Mouse (Mus musculus) gastrocnemius, postnatal 14 days (tissue): ENCODE results near the gene S100b. TPM values are rescaled to one million over a fixed set of nuclear protein-coding genes. Genes with fewer than 3 reads are reported as not detected.

Experiments used
- DNase-seq: peaks from one replicate; pipeline ENCODE4 v3.0.0; 2021; ENCODE audit warnings: mixed read lengths
- intact Hi-C: fragments of 180-260 bp; cut with DNase I; formaldehyde crosslinking; loops from one replicate; pipeline ENCODE4 v1.15.1; 2025; ENCODE audit warnings: low total_unique reads
- microRNA-seq, 2 experiments: library from miRNA; unstranded; fragments of <30 nt; microRNA quantifications; one replicate each; pipeline ENCODE4 v1.2.0; 2021
- total RNA-seq, 2 experiments: library from RNA; stranded (reverse); gene quantifications; 2 replicates each; pipeline ENCODE4 v1.2.3; 2021

S100b gene
- total RNA-seq, 2 experiments from 2014 or later, result 2.4 to 7.4 TPM

DNA sequence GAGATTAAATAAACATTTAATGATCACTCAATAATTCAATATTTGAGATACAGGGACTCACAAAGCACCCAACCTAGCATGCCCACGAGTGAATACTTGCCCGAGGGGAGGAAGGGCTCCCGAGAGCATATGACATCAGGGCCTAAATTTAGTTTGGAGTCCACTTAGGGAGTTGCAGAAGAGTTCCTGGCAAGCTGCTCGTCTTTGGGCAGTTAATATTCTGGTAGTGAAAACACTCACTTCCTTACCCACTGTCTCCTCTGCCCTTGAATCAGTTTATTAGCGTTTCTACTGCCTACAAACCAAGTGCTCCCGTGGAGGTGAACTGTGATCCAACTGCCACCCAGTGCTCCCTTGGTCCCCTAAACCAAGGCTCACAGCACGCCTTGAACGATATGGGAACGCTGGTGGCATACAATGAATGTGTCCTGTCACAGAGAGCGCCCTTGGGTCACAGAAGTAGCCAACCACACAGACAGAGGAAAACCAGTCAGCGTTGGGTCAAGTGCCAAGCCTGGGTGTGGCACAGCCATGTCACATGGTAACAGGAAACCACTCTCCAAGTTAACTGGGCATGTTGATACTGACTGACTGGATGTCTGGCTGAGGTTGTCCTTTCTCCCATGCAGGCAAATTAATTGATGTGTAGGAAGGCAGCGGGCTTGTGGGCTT lies 4.2 kb downstream of the S100b start:
- intact Hi-C loops, result no loop called here
- peak; percentile 68 for DNase-seq

DNA sequence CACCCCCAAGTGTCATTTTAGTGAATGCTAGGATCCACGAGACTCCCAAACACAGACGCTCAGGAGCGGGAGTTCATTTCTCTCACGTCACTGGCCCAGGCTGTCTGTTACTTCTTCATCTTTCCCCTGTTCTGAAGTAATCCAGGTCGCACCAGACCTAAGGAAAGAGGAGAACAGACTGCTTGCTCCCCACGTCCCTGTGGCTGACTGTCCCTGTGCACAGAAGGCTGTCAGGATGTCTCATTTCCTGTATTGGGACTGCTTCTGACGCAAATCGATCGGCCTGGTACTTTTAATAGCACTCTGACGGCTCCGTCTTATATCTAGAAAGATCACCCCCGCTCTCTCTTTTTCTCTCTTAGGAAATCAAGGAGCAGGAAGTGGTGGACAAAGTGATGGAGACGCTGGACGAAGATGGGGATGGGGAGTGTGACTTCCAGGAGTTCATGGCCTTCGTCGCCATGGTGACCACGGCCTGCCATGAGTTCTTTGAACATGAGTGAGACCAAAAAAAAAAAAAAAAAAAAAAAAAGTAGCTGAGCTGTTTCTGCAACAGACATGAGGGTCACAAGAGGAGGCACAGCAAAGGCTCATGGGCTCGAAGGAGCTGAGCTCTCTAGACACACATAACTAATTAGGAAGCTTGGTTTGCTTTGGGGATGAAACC lies 6.0 kb downstream of the S100b start:
- no peak for DNase-seq
- intact Hi-C loops, result no loop called here

DNA sequence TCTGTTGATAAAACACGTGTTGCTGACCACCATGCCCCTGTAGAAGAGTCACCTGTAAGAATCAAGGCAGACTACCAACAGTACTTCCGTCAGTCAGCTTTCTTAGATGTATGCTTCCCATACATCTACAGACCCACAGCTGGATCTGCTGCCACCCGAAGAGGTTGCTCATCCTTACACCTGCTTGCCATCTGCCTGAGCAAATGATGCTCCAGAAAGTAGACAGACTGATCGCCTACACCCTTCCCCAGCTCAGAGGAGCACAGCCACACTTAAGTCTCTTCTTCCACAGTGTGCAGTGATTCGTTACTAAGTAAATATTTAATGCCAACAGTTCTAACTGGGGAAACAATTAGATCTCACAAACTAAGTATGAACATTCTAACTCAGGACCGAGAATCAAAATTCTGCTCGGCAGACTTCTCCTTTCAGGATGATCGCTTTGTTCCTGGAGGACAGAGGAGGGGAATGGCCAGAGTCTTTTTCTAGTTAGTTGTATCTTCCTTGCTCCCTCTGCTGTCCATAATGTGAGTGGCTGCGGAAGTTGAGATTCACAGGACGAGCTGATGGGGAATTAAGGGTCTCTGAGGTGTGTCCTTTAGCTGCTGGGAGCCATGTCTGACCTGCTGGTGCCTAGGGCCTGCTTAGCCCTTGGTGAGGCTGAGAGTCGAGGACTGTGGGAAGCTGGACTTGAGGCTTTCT lies 6.9 kb downstream of the S100b start:
- intact Hi-C loops, result no loop called here
- no peak for DNase-seq

DNA sequence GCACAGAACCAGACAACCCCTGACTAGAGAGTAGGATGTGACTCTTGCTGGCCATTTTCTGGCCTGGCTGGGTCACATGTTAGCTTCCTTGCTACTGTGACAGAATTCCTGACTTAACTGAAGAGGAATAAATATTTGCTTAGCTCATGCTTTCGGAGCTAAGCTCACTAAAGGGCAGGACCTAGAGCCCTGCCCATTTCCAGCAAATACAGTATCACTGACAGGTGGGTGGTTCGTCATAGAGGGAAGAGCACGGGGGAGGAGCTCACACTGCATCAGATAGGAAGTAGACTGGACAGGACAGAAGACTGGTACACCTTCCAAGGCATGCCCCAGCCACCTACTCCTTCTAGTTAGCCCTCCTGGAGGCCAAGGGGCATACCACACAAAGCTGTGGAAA lies 7.8 kb downstream of the S100b start:
- DNase-seq, result no peak
- intact Hi-C loops, result no loop called here

DNA sequence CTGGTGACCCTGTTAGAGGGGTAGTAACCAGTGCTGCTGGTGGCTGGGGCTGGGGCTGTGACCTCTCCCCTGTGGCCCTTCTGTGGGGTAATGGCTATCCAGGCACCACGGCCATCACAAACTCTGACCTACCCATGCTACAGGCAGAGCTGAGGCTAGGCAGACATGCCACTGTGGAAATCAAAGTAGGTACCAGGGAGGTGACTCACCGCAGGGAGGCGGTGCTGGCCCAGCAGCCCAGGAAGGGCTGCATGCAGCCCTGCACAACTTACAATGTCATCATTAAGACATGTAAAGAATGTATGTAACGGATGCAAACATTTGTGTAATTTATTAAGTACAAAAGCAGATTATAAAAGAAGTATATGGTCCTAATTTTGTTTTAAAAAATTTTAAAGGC lies 8.8 kb downstream of the S100b start:
- intact Hi-C loops, result no loop called here
- DNase-seq, result no peak

DNA sequence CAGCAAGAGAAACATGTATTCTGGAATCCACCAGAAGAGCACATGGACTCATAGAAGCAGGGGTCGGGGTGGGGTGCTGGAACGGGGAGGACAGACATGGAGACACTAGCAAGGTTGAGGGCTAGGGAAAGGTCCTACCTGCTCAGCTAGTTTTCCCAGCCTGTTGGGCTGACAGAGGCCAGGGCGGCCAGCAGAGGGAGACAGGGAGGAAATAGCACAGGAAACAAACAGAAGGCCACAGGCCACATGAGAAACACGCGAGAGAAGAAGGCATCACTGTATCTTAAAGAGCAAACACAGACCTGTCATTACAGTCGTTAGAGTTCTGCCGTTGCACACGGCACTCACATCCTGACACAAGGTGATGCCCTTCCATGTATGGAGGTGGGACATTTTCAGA lies 17.6 kb downstream of the S100b start:
- DNase-seq, result peak; percentile 25
- intact Hi-C loops, result no loop called here

DNA sequence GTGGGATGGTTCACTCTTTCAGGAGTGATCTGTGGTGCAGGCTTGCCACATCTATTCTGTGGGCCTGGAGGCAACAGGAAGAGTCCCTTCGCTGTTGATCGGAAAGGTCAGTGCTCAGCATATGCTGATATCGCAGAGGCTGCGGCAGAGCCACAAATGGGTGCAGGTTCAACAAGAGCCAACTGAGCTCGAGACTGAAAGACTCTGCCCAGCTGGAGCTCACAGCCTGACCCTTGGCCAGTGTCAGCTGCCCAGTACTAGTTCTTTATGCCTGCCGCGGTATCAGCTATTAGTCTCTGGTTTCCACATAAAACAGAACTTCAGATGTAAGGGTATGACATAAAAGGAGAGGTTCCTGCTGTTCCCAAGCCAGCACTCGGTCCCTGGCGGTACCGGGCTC lies 21.6 kb downstream of the S100b start:
- intact Hi-C loops, result no loop called here
- DNase-seq, result no peak

DNA sequence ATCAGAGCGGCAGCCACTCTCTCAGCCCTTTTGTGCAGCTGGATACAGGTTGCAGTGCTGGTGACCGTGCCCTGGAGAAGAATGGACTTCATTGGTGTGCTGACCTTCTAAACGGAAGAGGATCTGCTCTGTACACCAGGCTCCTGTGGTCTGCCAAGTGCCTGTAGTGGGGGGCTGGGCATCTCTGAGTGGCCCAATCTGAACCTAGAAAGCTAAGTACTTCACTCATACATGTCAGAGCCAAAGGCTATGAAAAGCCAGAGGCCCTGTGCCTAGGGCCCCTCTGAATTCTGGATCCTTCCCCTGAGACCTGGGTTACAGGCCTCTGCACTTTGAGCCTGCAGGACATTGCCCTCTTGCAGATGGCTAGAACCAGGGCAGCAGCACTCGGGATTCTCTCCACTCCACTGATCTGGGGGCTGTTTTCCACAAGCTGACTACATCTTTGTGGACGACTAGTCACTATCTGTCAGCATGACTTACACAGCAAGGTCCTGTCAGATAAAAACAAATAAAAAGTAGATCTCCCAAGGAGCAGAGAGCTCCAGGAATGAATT lies 25.0 kb downstream of the S100b start:
- intact Hi-C loops, result no loop called here

DNA sequence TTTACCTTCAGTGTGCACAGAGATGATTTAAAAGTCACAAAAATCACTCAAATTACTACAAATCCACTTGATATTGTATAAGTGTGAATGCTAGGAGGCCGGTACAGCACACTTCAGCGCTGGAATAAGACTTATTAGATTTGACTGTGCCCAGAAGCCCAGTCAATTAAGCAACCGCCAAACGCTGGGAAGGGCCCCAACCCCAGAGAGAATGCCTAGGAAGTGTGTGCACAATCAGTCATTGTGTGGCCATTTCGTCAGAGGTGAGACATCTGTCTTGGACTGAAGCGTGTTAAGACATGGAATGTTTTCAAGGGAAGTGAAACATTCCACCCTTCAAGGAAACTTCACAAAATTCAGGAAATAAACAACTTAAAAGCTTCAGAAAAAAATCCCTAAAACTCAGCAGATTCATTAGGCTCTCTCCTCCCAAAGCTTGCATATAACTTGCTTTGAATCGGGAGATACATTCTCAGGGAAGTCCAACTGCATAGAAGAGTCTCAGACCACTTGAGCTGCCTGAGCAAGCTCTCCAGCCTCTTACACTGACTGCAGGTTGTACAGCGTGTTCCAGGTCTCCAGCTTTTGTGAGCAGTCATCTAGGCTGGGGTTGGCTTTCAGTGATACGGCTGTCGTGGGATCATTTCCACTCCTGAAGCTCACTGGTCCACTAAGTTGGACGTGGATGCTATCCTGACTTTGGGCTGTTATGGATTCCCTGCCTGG lies 34.8 kb downstream of the S100b start:
- intact Hi-C loops, result no loop called here
- DNase-seq, result no peak

More for the DNA sequence above, 25.0 kb downstream of the S100b start:
- DNase-seq, result no peak

DNA sequence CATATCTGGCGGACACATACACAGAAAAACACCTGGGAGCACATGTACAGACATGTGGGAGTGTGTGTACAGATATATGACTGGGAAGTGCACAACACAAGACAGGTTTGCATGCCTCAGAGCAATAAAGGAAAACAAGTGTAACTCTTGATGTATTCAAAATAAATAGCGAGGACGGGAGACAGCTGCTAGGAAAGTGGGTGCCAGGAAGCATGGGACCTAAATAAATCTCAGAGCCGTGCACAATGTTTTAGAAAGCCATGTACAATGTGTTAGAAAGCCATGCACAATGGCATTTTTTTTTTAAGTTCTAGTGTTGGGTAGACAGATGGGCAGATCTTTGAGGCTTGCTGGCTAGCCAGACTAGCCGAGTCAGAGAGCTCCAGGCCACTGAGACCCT lies 35.4 kb downstream of the S100b start:
- intact Hi-C loops, result no loop called here
- DNase-seq, result no peak

DNA sequence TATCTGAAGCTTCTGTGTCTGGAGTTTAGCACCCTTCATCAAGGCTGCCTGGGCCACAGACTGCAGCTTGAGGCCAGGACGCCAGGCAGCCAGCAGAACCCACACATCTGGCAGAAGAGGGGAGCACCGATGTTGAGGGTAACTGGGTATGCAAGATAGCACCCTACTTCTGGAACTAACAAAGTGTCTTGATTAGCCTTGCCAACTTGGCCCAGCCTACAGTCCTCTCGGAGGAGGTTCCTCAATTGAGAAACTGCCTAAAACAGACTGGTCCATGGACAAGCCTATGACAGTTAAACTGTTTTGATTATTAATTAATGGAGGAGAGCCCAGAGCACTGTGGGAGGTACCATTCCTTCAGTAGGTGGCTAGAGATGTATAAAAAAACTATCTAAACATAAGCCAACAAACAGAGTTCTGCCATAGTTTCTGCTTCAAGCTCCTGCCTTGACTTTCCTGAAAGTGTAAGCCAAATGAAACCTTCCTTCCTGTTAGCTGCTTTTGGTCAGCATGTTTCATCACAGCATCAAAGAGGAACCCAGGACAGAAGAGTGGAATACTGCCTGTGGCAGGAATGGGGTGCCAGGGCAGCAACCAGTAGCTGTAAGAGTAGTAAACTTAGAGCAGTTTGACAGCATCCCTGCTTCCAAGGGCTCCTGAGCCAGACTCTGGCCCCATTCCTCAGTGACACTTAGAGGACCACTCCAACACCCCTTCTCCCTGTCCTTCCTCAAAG lies 36.5 kb downstream of the S100b start:
- DNase-seq, result no peak
- intact Hi-C loops, result no loop called here

DNA sequence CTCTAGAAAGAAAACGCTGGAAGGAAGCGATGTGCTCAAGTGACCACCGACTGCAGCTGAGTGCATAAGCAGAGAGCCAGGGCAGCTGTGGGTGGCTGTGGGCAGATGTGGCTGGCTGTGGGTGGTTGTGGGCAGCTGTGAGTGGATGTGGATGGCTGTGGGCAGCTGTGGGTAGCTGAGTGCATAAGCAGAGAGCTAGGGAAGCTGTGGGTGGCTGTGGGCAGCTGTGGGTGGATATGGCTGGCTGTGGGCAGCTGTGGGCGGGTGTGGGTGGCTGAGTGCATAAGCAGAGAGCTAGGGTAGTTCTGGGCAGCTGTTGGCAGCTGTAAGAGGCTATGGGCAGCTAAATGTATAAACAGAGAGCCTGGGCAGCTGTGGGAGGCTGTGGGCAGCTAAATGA lies 39.6 kb downstream of the S100b start:
- intact Hi-C loops, result no loop called here
- no peak for DNase-seq

DNA sequence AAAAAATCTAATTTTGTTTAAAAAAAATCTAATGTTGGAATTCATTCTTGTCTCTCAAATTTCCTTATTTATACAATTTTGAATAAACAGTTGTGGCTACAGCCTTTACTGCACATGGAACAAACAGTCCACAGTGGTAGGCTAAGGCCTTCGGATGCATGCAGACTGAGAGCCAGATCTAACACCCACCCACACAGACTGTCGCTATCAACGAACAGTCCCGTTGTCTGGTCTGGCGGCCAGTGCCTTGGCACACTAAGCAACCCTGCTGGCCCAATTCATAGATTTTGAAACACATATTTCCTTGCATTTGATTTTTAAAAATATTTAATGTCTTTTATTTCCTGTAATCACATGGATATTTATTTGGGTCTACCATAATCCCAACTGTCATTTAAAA lies 46.5 kb downstream of the S100b start:
- no peak for DNase-seq

DNA sequence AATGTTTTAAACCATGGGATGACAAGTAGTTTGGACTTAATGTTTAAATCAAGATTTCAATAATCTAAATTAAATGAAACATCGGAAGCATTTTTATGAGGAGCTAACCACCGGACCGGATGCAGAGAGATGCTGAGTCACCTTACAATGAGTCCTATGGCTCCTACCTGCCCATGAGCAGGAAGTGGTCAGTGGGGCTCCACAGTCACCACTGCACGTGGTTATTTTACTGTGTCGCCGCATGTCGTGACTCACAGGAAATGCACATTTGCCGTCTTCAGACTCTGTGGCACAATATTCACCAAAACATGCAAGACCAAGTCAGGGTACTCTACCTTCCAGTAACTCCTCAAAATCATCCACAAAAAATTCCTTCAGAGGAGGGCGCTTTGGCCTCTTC lies 53.1 kb downstream of the S100b start:
- DNase-seq, result no peak
- intact Hi-C loops, result no loop called here

More for the DNA sequence above, 46.5 kb downstream of the S100b start:
- intact Hi-C loops, result no loop called here

Small RNAs within 50 kb of the gene (microRNA-seq; reads per million reads assigned to microRNA genes)
- gene Mir678, result 0 reads per million in 2 experiments

Other genes starting within 250 kb of the S100b start
- 1 to 10 TPM; 7.5 TPM for gene Zfp280b, start 221.2 kb upstream of the S100b start, total RNA-seq
- not detected for gene Slc5a4b, start 142.9 kb upstream of the S100b start, total RNA-seq
- not detected for gene Slc5a4a, start 106.4 kb upstream of the S100b start, total RNA-seq
- gene Prmt2, start 16.0 kb upstream of the S100b start, total RNA-seq, result 1 to 10 TPM; 4.1 to 5.8 TPM
- 1 to 10 TPM; 7.6 to 9.3 TPM for gene Dip2a, start 91.4 kb downstream of the S100b start, total RNA-seq
- gene AC141477.1, start 186.6 kb downstream of the S100b start, total RNA-seq, result not detected
- 10 to 100 TPM; 50.6 to 71.3 TPM for gene Pcnt, start 188.9 kb downstream of the S100b start, total RNA-seq
- gene 2610028H24Rik, start 195.2 kb downstream of the S100b start, total RNA-seq, result under 1 TPM; 0.31 to 0.45 TPM
- 10 to 100 TPM; 21.4 to 22.2 TPM for gene Mcm3ap, start 215.1 kb downstream of the S100b start, total RNA-seq
- 1 to 10 TPM; 3.5 to 3.8 TPM for gene Ybey, start 215.3 kb downstream of the S100b start, total RNA-seq